Mouse (Mus musculus): ENCODE data around the gene Qser1. TPM values are rescaled to one million over a fixed set of nuclear protein-coding genes. Genes with fewer than 3 reads are reported as not detected.

The Qser1 gene
- polyA plus RNA-seq, 1 experiment from 2014 or later, result 9.6 TPM

DNA sequence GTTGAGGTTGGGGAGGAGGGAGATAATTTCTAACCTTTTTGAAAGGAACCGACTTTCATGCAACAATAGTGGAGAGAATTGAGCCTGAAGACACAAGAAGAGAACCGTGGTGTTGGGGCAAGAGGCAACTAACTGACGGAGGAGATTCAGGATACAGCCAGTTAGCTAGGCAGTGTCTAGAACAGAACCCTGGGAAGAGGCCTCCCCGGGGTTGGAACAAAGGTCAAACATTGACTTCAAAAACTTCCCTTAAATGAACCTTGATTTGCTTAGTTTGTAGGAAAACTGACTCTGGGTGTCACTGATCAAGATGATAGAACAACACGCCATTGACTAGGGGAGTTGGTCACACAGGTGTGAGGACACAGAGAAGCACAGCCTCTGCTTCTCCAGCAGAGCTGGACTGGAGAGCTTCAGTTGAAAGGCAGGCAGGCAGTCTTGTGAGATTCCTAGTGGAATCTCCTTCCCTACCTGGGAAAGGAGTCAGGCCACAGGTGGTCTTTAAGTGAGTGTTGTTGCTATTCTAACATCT is 67.8 kb downstream of the Qser1 start:
- Histone ChIP-seq H3K27me3 (replicated peaks) (no peaks in the 10 kb centered on the region), H3K27ac (ENCODE audit: poor library complexity, severe bottlenecking) (no peak overlapping the region), H3K9ac (no peak overlapping the region), H3K4me3 (no peak overlapping the region), H3K9me3 (replicated peaks) (no peaks in the 10 kb centered on the region), H3K36me3 (peaks cover 10% of the 10 kb centered on the region; the same call in 1 of the 2 replicates), H3K4me2 (no peak overlapping the region), H3K4me1 (replicated peaks) (no peaks in the 10 kb centered on the region)
- WGBS, result 80% methylated on average over 5 of the region's 5 CpGs
- ATAC-seq (ENCODE audit: insufficient number of reproducible peaks, low FRiP score), result no peak

DNA sequence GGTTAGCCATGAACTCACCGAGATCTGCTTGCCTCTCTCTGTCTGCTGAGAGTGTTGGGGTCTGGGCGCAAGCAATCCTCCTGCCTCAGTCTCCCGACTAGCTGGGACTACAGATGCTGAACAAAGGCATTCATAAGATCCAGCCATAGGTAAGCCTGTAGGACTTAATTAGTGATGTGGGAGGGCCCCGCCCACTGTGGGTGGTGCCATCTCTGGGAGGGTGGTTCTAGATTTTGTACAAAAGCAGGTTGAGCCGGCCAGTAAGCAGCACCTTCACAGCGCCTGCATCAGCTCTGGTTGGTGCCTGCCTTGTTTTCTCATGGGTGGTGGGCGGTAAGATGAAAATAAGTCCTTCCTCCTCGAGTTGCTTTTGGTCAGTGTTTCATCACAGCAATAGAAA is 70.3 kb downstream of the Qser1 start:
- ATAC-seq (ENCODE audit: insufficient number of reproducible peaks, low FRiP score), result no peak
- no peaks in the 10 kb centered on the region for H3K9me3 ChIP-seq (replicated peaks)
- H3K4me2 ChIP-seq, result no peak overlapping the region
- no peak overlapping the region for H3K9ac ChIP-seq
- peaks cover 4% of the 10 kb centered on the region; the same call in 1 of the 2 replicates for H3K27me3 ChIP-seq (replicated peaks)
- H3K36me3 ChIP-seq, result no peaks in the 10 kb centered on the region
- no peak overlapping the region for H3K27ac ChIP-seq (ENCODE audit: poor library complexity, severe bottlenecking)
- H3K4me3 ChIP-seq, result no peak overlapping the region
- peaks cover 11% of the 10 kb centered on the region for H3K4me1 ChIP-seq (replicated peaks)
- 46% methylated on average over 8 of the region's 8 CpGs for WGBS

DNA sequence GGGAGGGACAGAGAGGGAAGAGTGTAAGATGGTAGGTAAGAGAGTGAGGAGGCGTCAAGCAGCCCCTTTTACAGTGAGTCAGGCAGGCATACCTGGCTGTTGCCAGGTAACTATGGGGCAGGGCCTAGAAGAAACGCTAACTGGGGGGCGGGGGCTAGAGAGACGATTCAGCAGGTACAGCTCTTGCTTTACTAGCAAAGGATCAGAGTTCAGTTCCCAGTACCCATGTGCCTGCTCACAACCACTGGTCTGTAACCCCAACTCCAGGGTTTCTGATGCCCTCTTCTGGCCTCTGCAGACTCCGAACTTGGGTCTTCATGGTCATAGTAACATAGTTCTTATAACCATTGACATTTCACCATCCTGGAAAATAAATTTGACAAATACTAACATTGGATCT is 72.6 kb downstream of the Qser1 start:
- no peak overlapping the region for H3K9ac ChIP-seq
- H3K27ac ChIP-seq (ENCODE audit: poor library complexity, severe bottlenecking), result no peak overlapping the region
- H3K4me2 ChIP-seq, result no peak overlapping the region
- no peaks in the 10 kb centered on the region for H3K9me3 ChIP-seq (replicated peaks)
- no peaks in the 10 kb centered on the region for H3K36me3 ChIP-seq
- 52% methylated on average over 5 of the region's 5 CpGs for WGBS
- H3K4me3 ChIP-seq, result no peak overlapping the region
- peaks cover 9% of the 10 kb centered on the region; the same call in 1 of the 2 replicates for H3K27me3 ChIP-seq (replicated peaks)
- ATAC-seq (ENCODE audit: insufficient number of reproducible peaks, low FRiP score), result no peak
- H3K4me1 ChIP-seq (replicated peaks), result peaks cover 13% of the 10 kb centered on the region

DNA sequence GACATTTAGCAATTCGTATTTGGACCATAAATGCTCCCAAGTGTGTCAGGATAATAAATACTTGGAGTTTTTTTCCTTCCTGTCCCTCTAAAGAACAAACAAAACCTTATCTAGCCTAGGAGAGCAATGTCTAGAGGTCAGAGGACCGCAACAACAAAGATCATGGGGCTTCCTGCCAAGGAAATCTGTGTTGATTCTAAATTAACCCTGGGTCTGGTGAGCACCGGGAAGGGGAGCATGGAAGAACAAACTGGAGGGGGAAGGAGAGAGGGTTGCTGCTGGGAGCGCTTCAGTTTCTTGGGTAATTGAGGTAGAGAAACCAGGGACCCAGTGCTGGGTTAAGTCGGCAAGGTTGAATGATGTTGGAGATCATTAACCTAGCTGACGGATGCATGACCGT is 73.4 kb downstream of the Qser1 start:
- no peaks in the 10 kb centered on the region for H3K9me3 ChIP-seq (replicated peaks)
- peaks cover 9% of the 10 kb centered on the region; the same call in 1 of the 2 replicates for H3K27me3 ChIP-seq (replicated peaks)
- H3K9ac ChIP-seq, result no peak overlapping the region
- peaks cover 13% of the 10 kb centered on the region for H3K4me1 ChIP-seq (replicated peaks)
- no peak overlapping the region for H3K27ac ChIP-seq (ENCODE audit: poor library complexity, severe bottlenecking)
- 14% methylated on average over 7 of the region's 7 CpGs for WGBS
- H3K36me3 ChIP-seq, result no peaks in the 10 kb centered on the region
- peak overlapping the region; percentile 95 for H3K4me2 ChIP-seq
- no peak for ATAC-seq (ENCODE audit: insufficient number of reproducible peaks, low FRiP score)
- H3K4me3 ChIP-seq, result peak overlapping the region; percentile 84

DNA sequence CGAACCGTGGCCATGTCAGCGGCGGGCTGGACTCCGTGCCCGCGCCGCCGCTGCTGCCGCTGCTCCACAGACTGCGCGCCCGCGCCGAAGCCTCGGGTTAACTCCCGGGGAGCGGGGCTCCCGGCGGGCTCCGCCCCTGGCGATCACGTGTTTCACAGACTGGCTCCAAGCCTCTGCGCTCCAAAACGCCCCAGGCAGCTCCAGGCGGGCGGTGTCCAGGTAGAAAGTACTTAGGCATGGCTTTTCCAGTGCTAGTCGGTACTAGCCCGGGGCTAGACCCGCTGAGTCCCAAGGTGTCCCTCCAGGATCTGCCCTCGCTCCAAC is 73.9 kb downstream of the Qser1 start, which contains the start of gene Depdc7:
Depdc7 (minus strand) TSS at position 138 of the 324 bp plus-strand sequence.
- under 1% methylated on average over 31 of the region's 31 CpGs for WGBS

DNA sequence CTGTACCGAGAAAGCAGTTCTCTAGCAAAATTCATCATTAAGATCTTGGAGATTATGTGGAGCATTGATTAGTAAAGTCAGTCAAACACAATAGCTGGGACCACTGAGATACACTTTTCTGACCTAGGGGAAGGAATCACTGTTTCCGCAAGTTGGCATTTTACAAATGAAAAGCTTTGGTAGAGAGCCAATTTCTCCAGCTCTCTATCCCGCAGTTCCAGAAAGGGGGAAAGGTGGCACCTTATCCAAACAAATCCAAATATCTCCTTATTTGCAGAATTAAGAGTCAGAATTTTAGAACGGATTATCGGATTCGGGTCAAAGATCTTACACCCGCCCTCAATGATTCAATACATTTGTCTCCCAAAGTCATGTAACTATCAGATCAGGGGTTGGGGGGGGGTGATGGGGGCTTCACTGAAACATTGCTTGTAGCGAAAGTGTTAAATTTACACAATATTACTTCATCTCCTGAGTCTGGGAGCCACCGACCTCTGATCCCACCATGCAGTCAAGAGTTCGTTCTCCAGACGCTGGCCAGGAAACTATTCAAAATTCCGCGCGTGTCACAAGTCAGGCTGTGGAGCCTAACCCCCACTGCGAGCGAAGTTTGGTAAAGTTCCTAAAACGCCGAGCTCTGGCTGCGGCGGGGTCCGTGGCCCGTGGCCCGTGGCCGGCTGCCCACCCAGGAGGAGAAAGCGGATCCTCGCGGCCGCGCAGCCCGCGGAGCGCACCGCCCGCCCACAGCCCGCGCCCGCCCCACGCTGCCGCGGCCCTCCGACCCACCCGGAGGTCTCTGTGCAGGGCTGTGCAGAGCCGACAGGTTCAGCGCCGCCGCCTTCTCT is 74.4 kb downstream of the Qser1 start:
- H3K9ac ChIP-seq, result peak overlapping the region; percentile 89
- H3K27me3 ChIP-seq (replicated peaks), result peaks cover 9% of the 10 kb centered on the region; the same call in 1 of the 2 replicates
- H3K27ac ChIP-seq (ENCODE audit: poor library complexity, severe bottlenecking), result no peak overlapping the region
- peak overlapping the region; percentile 95 for H3K4me2 ChIP-seq
- ATAC-seq (ENCODE audit: insufficient number of reproducible peaks, low FRiP score), result peak; percentile 33; the same call in 1 of the 2 replicates
- WGBS, result 5% methylated on average over 45 of the region's 46 CpGs
- peaks cover 13% of the 10 kb centered on the region for H3K4me1 ChIP-seq (replicated peaks)
- H3K9me3 ChIP-seq (replicated peaks), result no peaks in the 10 kb centered on the region
- H3K36me3 ChIP-seq, result no peaks in the 10 kb centered on the region
- H3K4me3 ChIP-seq, result peak overlapping the region; percentile 84

More for the DNA sequence above, 73.9 kb downstream of the Qser1 start, which contains the start of gene Depdc7:
- Histone ChIP-seq H3K4me1 (replicated peaks) (peaks cover 13% of the 10 kb centered on the region), H3K27me3 (replicated peaks) (peaks cover 9% of the 10 kb centered on the region; the same call in 1 of the 2 replicates), H3K9me3 (replicated peaks) (no peaks in the 10 kb centered on the region), H3K9ac (peak within 1 kb of the TSS; percentile 89), H3K4me2 (peak within 1 kb of the TSS; percentile 95), H3K4me3 (peak within 1 kb of the TSS; percentile 84), H3K27ac (ENCODE audit: poor library complexity, severe bottlenecking) (no peak within 1 kb of the TSS), H3K36me3 (no peaks in the 10 kb centered on the region)
- ATAC-seq (ENCODE audit: insufficient number of reproducible peaks, low FRiP score), result peak; percentile 91

DNA sequence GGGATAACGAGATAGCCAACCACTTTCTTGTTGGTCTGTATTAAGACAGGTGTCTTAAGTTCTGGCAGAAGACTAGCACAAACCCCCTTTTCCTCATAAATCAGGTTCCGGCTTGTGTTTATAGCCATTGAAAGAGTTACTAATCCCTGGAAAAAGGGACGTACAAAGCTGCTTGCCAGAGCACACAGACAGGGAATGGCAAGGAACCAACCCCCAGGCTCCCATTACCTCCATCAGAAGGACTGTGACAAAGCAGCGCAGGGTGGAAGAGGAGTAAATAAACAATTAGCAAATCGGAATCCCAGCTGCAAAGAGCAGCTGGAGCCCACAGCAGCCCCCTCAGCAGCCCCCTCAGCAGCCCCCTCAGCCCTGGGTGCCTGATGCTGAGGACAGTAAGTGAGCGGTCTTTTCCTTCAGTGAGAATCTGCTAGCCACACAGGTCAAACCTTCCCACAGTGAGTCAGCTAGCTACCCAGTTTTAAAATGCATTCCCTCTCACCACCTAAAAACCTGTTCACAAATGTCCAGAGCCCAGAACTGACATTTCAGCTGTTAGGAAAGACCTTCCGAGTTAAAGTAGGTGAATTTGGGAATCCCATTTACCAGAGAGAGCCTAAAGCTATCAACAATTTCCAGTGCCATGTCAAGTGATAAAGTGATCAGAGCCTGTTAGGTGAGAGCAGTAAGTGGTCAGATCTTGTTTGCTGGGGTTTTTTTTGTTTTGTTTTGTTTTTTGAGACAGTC is 75.4 kb downstream of the Qser1 start:
- no peak overlapping the region for H3K4me2 ChIP-seq

DNA sequence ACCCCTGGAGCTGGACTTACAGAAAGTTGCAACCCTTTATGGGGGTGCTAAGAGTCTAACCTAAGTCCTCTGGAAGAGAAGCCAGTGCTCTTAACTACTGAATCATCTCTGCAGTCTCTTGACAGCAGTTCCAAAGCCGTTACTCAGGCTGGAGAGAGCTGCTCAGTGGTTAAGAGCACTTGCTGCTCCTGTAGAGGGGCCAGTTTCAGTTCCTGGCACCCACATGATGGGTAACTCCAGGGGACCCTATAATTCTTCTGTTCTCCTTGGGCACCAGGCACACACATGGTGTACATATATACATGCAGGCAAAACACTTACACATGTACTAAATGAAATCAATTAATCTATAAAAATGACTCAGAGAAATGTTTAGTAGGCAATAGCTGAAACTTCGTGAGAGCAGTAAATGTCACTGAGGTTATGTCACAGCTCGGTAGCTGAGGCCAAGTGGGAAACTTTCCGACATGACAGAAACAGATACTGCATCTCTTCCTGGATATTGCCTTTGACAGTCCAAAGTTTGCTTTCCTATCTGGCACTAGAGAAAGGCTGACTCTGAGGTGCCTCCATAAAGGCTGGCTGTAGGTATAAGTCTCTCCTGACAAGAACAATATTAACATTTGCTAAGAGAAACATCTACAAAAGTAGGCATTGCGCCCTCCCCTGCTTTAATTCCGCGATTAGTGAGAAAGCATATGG is 76.2 kb downstream of the Qser1 start:
- H3K4me2 ChIP-seq, result no peak overlapping the region
- ATAC-seq (ENCODE audit: insufficient number of reproducible peaks, low FRiP score), result no peak
- H3K27ac ChIP-seq (ENCODE audit: poor library complexity, severe bottlenecking), result no peak overlapping the region
- peaks cover 9% of the 10 kb centered on the region; the same call in 1 of the 2 replicates for H3K27me3 ChIP-seq (replicated peaks)
- no peaks in the 10 kb centered on the region for H3K36me3 ChIP-seq
- no peak overlapping the region for H3K9ac ChIP-seq
- 48% methylated on average over 7 of the region's 7 CpGs for WGBS
- H3K4me1 ChIP-seq (replicated peaks), result peaks cover 13% of the 10 kb centered on the region
- no peak overlapping the region for H3K4me3 ChIP-seq
- H3K9me3 ChIP-seq (replicated peaks), result no peaks in the 10 kb centered on the region

More for the DNA sequence above, 75.4 kb downstream of the Qser1 start:
- Histone ChIP-seq H3K27ac (ENCODE audit: poor library complexity, severe bottlenecking) (no peak overlapping the region), H3K4me1 (replicated peaks) (peaks cover 13% of the 10 kb centered on the region), H3K36me3 (no peaks in the 10 kb centered on the region), H3K4me3 (no peak overlapping the region), H3K9me3 (replicated peaks) (no peaks in the 10 kb centered on the region), H3K9ac (no peak overlapping the region), H3K27me3 (replicated peaks) (peaks cover 9% of the 10 kb centered on the region; the same call in 1 of the 2 replicates)
- ATAC-seq (ENCODE audit: insufficient number of reproducible peaks, low FRiP score), result no peak
- 48% methylated on average over 7 of the region's 7 CpGs for WGBS

DNA sequence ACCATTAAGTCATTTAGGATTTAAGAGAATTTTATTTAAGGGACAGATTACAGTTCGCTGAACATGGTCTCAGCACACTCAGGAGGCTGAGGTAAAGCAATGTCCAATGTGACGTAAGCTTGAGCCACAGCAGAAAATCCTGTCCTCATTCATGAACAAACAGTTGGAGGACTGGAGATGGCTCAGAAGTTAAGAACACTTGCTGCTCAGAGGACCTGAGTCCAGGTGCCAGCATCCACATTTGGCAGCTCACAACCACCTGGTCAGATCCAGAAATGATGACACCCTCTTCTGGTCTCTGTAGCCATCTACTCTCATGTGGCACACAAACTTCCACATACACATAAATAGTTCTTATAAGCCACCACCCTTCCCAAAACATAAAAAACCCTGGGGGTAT is 76.9 kb downstream of the Qser1 start:
- H3K9me3 ChIP-seq (replicated peaks), result no peaks in the 10 kb centered on the region
- ATAC-seq (ENCODE audit: insufficient number of reproducible peaks, low FRiP score), result no peak
- peaks cover 13% of the 10 kb centered on the region for H3K4me1 ChIP-seq (replicated peaks)
- WGBS, result 90% methylated on average over 2 of the region's 2 CpGs
- H3K27ac ChIP-seq (ENCODE audit: poor library complexity, severe bottlenecking), result no peak overlapping the region
- H3K9ac ChIP-seq, result no peak overlapping the region
- no peak overlapping the region for H3K4me2 ChIP-seq
- H3K36me3 ChIP-seq, result no peaks in the 10 kb centered on the region
- no peak overlapping the region for H3K4me3 ChIP-seq
- H3K27me3 ChIP-seq (replicated peaks), result peaks cover 9% of the 10 kb centered on the region; the same call in 1 of the 2 replicates

DNA sequence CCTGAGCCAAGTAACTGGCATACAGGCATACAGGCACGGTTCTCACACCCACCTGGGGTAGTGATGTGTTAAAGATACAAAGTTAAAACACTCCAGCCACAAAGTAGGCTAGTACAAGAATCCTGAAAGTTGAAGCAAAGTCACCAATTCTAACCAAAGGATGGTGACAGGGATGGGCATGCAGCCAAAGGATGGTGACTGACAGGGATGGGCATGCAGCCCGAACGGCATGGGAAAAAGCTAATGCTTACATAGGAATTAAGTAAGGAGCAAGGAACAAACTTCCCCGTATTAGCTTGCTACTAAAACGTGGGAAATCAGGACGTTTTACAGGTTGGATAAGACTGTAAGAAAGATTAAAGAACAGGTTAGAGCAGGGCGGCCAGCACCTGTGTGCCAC is 80.3 kb downstream of the Qser1 start:
- H3K27me3 ChIP-seq (replicated peaks), result peaks cover 5% of the 10 kb centered on the region; the same call in 1 of the 2 replicates
- ATAC-seq (ENCODE audit: insufficient number of reproducible peaks, low FRiP score), result no peak
- no peak overlapping the region for H3K9ac ChIP-seq
- no peak overlapping the region for H3K4me2 ChIP-seq
- H3K4me3 ChIP-seq, result no peak overlapping the region
- no peak overlapping the region for H3K27ac ChIP-seq (ENCODE audit: poor library complexity, severe bottlenecking)
- 68% methylated on average over 7 of the region's 7 CpGs for WGBS
- H3K9me3 ChIP-seq (replicated peaks), result no peaks in the 10 kb centered on the region
- H3K4me1 ChIP-seq (replicated peaks), result peaks cover 2% of the 10 kb centered on the region
- no peaks in the 10 kb centered on the region for H3K36me3 ChIP-seq
